Mouse (Mus musculus) liver, adult (tissue): Measurements from ENCODE around the gene Napb.
A peak's percentile ranks its signal among the peaks of the same experiment; 100 is the strongest.

Source experiments
- GATA4 ChIP-seq: IDR thresholded peaks from 2 replicates; pipeline ENCODE4 v1.6.1; 2014; ENCODE audit warnings: mild to moderate bottlenecking, low read length; ENCODE audit not compliant: insufficient replicate concordance

Gene Napb

DNA sequence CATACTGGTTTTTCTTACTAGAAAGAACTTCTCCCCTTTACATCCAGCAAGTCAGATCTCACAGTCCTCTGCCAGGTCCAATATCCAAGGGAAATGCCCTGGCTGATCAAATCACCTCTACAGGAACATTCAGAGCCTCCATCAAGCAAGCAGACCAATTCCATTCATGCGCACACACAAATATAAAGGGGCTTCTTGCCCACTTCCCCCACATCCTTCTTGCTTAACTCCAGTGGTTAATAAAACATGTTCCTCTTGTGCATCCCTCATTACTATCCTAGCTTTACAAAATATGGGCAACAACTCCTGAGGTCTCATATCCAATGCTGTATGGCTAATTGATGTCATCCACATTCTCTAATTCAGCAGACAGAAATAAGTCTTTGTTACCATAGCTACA, 68.8 kb downstream of the Napb start:
- TF ChIP-seq GATA4, result no peak

DNA sequence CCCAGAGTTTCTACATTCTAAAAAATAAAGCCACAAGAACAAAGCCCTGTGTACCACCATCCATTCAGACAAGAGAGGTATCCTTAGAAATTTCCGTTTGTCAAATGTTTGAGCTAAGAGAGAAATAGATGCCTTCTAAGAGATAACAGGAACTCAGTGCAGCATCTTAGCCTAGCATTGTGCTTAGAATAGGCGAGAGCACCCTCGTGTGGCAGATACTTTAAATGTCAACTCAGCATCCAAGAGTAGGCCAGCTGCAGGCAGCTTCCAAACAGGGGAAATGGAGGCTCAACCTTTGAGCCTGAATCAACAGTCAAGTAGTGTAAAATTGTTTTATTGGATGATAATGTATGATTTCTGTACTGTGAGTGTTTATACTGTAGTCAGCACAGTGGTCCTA, 77.3 kb downstream of the Napb start:
- peak; percentile 37; the same call in 1 of the 2 replicates for TF ChIP-seq GATA4

DNA sequence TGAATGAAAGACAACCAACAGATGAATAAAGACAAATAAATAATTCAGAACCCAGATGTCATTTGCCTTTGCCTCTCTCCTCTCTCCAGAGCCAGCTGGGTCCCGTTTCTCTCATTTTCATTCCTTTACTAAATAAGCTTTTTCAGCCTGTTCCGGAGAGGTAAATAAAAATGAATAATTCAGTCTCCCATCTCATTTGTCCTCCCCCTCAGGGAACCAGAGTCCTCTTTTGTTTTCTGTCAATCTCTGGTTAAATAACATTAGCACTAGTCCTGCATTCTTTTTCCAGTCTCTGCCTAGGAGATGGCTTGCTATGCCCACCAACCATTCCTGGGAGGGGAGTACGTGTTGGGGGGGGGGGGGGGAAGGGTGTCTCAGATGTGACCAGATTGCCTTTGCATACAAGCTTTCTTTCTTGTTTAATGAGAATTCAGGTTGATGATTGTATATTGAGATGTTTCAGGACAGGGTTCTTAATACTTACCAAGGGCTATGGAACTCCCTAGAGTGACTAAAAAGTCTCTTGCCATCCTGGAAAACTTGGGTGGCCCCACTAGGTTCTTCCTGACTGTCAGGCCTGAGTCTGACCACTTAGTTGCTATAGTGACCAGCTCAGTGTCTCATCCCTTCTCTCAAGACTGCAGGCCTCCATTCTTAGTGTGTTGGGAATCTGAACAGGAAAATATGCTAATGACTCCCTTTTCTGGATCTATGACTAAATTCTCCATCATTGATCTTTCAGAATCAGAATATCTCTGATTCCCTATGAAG, 81.5 kb downstream of the Napb start:
- no peak for TF ChIP-seq GATA4

DNA sequence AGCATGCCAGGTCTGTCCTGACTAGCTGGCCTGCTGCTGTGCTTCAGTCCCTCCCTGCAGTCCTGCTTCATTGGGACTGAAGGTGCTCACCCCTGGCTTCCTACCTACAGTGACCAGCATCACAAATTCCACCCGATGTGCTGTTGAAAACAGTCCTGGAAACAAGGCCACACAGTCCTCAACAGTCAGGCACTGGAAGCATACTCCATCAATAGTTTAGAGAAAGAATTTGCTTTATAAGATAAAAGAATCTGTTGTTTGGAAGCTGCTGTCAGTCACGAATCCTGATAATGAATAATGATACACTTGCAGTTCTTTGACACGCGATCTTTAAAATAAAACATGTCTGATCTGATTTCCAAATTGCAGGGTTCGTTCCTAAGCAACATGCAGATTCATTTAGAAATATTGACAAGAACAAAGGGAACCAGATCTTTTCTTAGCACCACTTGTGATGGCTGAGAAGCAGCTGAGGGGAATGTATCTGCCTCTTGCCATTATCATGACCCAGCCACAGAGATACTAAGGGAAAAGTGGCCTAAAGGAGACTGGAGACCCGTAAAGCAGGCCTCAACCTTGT, 87.8 kb downstream of the Napb start:
- TF ChIP-seq GATA4, result no peak
